Mouse (Mus musculus) brain, embryonic 14.5 days (tissue): ENCODE measurements around the gene Shisa4.

ENCODE experiments used
- CTCF ChIP-seq: fragments of 200-500 bp; IDR thresholded peaks from 2 replicates; pipeline ENCODE4 v1.5.1; 2012; ENCODE audit warnings: inconsistent platforms, mild to moderate bottlenecking, moderate library complexity, borderline replicate concordance; ENCODE audit not compliant: insufficient read depth, insufficient read length; ENCODE audit errors: extremely low read depth
- POLR2A ChIP-seq: fragments of 200-500 bp; IDR thresholded peaks from 2 replicates; pipeline ENCODE4 v1.6.1; 2012; ENCODE audit warnings: mild to moderate bottlenecking, inconsistent platforms, borderline replicate concordance; ENCODE audit not compliant: poor library complexity, insufficient read depth, insufficient read length, severe bottlenecking; ENCODE audit errors: extremely low read depth

DNA sequence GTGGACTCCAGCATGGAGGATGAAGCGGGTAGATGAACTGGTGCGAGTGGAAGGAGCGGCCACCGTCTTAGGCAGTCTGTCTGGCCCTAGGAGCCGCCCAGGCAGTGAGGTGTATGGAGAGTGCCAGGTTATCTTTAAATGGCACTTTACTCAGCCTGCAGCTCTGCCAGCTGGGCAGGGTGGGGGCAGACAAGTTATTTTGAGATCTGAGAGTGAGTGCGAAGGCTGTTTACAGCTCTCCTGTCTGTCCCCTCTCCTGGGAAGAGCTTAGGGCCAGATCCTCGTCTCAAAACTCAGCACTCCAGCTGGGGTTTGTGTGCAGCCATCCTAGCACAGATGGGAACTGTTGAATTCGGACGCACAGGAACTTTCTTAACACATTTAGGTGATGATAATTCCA is 3.5 kb upstream of the Shisa4 start:
- TF ChIP-seq CTCF (no peak), POLR2A (no peak)
